Mouse (Mus musculus) ES-E14 (cell line): Measurements from ENCODE around the gene Pak6.

Experiments
- CHD2 ChIP-seq: IDR thresholded peaks from 2 replicates; pipeline ENCODE4 v1.6.1; 2014; ENCODE audit warnings: mild to moderate bottlenecking, low read depth, low read length, inconsistent platforms
- ZC3H11A ChIP-seq: IDR thresholded peaks from 2 replicates; pipeline ENCODE4 v1.6.1; 2012; ENCODE audit warnings: low read depth, mild to moderate bottlenecking, inconsistent platforms, low read length, borderline replicate concordance

GRCm38 (mm10) chr2:118676839-118677741, 14.0 kb downstream of the Pak6 start:
- no peak for TF ChIP-seq CHD2
- TF ChIP-seq ZC3H11A: no peak
